Mouse (Mus musculus): ENCODE results near the gene Lrch2.

DNA sequence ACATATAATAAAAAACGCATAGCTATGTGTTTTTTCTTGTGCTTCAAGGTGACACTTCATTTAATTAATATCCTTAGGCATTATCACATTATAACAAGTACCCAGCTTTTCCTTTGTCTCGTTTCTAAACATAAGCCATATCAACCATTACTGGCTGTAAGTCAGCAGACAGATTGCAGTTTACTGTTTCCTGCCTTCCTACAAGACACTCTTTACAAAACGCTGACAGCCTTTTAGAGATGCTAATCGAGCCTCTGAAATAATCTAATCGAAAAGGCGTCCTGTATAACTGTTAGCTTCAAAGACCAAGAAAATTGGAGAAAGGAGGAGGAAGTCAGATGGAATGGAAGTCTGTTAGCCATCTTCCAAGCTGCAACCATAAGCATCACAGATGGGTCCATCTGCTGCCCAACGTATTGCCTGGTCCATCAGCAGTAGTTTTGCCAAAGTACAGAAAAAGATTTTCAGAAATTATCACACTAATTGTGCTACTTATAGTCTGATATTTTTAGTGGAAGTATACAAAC lies 26.2 kb downstream of the Lrch2 start:
- TF ChIP-seq ZC3H11A (IDR thresholded peaks at IDR 0.05; ENCODE audit: borderline replicate concordance, low read depth, low read length), result no peak
- TF ChIP-seq MAFK (IDR thresholded peaks at IDR 0.05; ENCODE audit: insufficient read depth, low read depth, low read length), result no peak

All from ES-E14 (cell line).